Mouse (Mus musculus) mature B cell (primary cell): ENCODE measurements around the gene Szrd1.

Experiments used
- in situ Hi-C: fragments of 300-500 bp; cut with MboI; formaldehyde crosslinking; loops from 2 replicates; pipeline ENCODE4 v1.14.3; 2019

Gene Szrd1

DNA sequence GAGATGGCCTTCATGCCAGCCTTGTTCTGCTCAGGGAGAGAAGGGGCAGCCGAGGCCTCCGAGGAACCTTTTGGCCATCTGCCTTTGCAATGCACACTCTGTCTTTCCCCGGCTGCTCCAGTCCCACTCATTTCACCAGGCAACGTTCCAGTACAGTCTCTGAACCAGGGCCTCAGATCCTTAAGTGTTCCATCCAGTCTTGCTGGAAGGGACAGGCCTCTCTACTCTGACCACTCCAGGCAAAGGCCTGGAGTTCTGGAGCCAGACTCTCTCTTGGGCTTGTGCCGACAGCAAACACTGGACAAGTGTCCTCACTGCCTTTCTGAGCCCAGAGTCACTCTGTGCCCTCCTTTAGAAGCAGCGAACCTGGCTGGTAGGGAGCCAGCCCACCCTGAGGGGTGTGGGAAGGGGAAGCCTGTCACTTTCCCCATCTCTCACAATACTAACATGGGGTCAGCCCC lies 25.0 kb downstream of the Szrd1 start:
- in situ Hi-C loops = no loop called here

GRCm38 (mm10) chr4:141113831-141114230 lies 25.7 kb downstream of the Szrd1 start:
- in situ Hi-C loops = no loop called here

DNA sequence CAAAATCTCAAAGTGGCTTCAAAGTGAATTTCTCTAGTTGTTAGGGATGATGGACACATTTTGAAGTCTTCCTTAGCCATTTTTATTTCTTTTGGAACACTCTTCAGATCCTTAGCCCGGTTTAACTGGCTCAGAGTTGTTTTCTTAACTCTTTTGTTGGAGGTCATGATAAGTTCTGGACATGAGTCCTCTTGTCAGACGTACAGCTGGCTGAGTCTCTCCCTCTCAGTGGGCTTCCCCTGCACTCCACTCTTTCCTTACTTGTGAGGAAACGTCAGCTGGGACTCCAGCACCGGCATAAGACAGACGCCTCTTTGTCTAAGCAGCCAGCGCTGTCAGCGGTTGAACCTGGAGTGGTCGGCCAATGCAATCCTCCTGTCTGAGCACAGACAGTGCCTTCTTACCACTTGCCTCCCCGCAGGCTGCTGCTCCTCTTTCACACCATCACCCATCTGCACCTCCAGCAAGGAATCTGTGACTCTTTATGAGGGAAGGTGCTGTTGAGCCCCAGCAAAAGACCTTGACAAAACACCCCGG lies 31.3 kb downstream of the Szrd1 start:
- in situ Hi-C loops = no loop called here

- in situ Hi-C loops = no loop called here
These were observed 32.9 kb downstream of the Szrd1 start for GRCm38 (mm10) chr4:141106526-141107183.

- in situ Hi-C loops = no loop called here
These were observed 37.7 kb downstream of the Szrd1 start for GRCm38 (mm10) chr4:141101855-141102254.

DNA sequence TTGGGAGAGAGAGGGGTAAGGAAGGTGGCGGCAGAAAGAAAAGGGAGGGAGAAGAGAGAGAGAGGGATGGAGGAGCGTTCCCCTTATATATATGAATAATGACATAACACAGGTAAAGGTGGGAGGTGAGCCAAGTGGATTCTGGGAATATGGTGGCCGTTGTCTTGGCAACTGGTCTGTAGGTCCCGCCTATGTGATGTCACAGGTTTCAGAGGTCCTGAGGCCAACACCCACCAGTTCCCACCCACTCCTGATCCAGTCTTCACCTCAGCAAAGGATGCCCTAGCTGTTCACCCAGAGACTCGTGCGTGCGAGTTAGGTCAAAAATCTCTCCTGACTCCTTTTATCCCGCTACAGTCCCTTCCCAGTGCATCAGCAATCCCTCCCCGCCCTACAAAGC lies 38.3 kb downstream of the Szrd1 start:
- in situ Hi-C loops = no loop called here

- in situ Hi-C loops = no loop called here
These were observed 39.6 kb downstream of the Szrd1 start for GRCm38 (mm10) chr4:141099956-141100355.

- in situ Hi-C loops = no loop called here
These were observed 40.6 kb downstream of the Szrd1 start for GRCm38 (mm10) chr4:141098935-141099334.

- in situ Hi-C loops = no loop called here
These were observed 42.9 kb downstream of the Szrd1 start for GRCm38 (mm10) chr4:141096710-141097109.

GRCm38 (mm10) chr4:141095016-141095415 lies 44.6 kb downstream of the Szrd1 start:
- in situ Hi-C loops = no loop called here

GRCm38 (mm10) chr4:141088714-141089113 lies 50.9 kb downstream of the Szrd1 start:
- in situ Hi-C loops = no loop called here

DNA sequence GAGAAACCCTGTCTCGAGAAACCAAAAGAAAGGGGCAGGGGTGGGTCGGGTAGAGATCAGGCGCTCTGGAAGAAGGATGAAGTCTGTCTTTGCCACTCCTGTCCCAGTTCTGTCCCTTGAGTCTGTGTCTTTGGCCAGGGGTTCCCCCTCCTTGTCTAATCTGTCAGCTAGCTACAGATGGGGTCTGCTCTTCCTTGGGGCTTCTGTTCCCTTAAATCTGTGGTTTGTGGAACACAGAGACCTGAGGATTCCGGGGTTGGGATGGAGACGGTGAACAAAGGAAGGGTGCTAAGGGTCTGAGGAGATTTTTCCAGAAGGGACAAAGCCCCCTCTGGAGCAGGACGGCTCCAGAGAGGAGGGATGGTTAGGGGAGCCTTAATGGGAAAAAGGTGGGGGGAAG lies 51.5 kb downstream of the Szrd1 start, which contains the start of gene Spata21:
Gene Spata21, plus strand, starts transcription at position 301 of the 400 bp plus-strand sequence.
- in situ Hi-C loops = no loop called here

- in situ Hi-C loops = no loop called here
These were observed 52.7 kb downstream of the Szrd1 start for GRCm38 (mm10) chr4:141086862-141087261.

- in situ Hi-C loops = no loop called here
These were observed 61.0 kb downstream of the Szrd1 start for GRCm38 (mm10) chr4:141078510-141079137.

DNA sequence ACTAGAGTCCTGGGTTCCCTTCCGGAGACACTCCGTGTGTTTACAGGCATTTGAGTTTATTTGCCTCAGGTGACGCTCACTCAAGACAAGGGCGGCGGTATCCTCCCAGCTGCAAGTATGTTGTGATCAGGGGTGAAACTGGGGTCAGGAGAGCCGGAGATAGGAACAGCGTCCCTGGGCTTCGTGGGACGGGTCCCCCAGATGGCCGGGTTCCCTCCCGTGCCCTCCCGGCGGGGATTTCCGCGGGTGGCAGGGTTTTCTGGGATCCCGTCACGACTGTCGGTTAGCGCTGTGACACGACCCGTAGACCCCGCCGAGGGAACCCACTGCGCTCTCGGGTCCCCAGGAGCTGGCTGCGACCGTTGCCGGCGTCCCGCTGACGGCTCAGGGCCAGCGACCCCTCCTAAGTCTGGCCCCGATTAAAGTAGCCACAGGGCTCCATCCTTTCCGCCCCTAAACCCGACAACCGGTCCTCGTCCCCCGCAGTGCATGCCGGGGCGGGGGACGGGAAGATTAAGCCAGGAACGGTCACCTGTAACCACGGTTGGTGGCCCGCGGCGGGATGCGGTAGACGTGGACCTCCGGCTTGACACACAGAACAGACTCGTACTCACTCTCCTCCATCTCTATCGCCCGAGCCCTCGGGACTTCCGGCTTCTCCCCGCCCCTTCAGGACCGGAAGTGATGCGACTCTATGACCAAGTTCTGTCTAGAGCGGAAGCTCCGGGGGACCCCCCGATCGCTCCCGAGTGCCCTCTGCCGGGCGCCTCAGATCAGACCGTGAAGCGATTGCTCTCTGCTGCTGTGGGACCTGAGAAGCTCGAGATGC lies 61.7 kb downstream of the Szrd1 start, which contains the start of gene Necap2:
Gene Necap2, minus strand, starts transcription at position 677 of the 829 bp plus-strand sequence.
- in situ Hi-C loops = no loop called here

DNA sequence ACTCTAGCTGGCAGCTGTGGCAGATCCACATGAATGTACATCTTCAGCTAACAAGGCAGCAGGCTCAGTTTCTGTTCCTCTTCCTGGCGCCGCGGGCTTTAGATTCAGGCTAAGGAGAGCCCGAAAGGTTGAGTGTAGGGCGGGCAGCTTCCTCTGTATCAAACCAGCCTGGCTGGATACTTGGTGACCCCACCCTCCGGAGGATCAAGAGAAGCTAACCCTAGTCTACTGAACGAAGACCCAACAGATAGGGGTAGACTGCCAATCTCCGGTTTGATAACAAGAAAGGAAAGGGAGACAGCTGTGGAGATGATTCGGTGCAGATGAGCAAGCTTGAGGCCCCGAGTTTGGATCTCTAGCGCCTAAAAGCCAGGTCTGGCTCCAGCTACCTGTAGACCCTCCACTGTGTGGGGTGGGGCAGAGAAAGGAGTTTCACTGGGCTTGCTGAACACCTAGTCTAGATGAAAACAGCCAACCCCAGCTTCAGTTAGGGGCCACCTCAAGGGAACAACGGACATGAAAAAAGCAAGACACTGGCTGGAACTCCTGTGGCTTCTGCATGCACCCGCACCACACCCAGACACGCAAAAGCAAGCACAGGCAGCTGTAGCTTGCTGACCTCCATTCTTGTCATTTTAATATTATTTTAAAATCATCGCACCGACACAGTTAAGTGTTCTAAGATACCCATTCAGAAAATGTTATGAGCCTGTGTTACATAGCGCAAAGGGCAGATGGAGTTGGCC lies 62.6 kb downstream of the Szrd1 start:
- in situ Hi-C loops = no loop called here

DNA sequence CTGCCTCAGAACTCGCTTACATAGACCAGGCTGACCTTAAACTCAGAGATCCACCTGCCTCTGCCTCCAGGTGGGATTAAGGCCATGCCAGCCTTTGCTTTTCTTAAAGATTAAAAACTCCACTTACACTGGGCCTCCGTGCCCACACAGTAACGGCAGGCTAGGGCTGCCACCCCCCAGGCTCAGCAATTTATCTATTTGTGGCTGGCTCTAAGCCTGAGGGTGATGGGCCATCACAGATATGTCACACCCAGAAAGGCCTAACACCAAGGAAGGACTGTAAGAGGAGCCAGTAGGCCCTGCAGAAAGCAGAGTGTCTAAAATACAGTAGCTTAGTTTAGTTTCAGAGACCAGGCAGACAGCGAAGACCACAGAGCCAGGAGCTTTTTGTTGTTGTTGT lies 65.5 kb downstream of the Szrd1 start:
- in situ Hi-C loops = no loop called here

DNA sequence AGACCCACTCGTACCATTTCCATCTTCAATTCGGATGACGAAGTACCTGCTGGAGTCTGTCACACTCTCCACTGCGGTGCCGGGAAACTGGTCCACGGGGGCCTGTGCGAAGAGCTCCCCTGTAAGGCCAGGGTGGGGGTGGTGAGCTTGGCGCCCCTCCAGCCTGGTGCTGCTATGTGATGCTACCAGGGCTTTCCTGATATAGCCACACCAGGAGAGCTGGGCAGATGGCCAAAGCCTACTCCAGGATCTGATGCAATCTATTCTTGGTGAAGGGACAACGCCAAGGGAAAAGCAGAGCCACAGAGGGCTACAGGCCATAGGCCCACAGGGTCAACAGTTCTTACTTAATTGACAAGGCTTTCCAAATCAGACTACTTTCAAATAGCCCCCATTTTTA lies 65.9 kb downstream of the Szrd1 start:
- in situ Hi-C loops = no loop called here

GRCm38 (mm10) chr4:141072502-141072901 lies 67.1 kb downstream of the Szrd1 start:
- in situ Hi-C loops = no loop called here

DNA sequence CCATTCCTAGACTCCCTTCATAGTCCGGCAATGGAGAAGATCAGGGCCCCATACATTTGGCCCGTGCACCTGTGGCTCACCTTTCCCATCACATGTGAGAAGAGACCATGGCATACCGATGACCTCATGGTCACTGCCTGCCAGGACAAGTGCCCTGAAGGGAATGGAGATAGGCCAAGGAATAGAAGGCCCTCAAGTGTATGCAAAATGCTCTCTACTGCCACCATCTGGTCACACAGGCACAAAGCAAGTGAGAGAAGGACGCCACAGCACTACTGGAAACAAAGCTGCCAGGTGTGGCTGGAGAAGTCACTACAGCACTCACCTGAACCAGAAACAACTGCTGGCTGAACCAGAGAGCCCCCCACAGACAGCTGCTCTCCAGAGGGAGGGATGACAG lies 69.8 kb downstream of the Szrd1 start:
- in situ Hi-C loops = no loop called here

DNA sequence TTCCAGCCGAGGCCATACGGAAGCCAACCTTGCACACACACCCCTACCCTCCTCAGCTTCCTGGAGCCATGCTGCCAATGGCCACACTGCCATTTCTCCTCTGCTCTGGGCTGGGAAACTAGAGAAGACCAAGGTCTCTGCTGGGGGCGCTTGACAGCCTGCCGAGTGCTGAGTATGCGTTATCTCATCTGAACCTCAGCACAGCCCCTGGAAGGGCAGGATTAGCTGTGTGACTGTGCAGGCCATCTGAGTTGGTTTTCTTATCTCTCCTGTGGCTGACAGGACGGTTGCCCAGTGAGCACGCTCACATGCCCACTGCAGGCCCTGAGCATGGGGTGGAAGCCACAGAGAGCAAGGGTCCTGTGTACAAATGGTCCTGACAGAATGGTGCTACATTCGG lies 70.9 kb downstream of the Szrd1 start:
- in situ Hi-C loops = no loop called here
